In genomic region chr5:118880546-118880945, GRCm38 (mm10) we compare ENCODE assay signal across 10 mouse cellular contexts.
DNase-seq lines count a peak whose midpoint lies in the region; TF ChIP-seq lines count a peak whose summit lies in the region.
"Had no signal": no experiment of that assay in that cellular context is flagged by ENCODE, and none has a peak within 500 bp of the region (broad histone marks: within the 10 kb centered on the region; RNA-seq: fewer than 3 reads in every experiment).

No protein-coding gene starts in this region.

- peak overlapping the region; percentile 38; the same call in 1 of the 2 replicates for H3K27ac ChIP-seq in gastrocnemius, adult 2 months
- H3K27ac ChIP-seq: heart, embryonic 15.5 days; macrophage had no signal

- DNase-seq in gastrocnemius, adult 2 months, result peak; percentile 28
- DNase-seq in gastrocnemius, adult 8-10 months (ENCODE audit: low spot score in 2 of 2), result no peak
- peak; percentile 75 to 92 for DNase-seq in adrenal gland, adult (ENCODE audit: inconsistent age in 2 of 2, low spot score in 1 of 2)
- DNase-seq in heart, adult 9 months (ENCODE audit: low spot score in 2 of 2), result peak; percentile 6 to 12
- peak; percentile 24 for DNase-seq in large intestine, adult 2 months (ENCODE audit: low read depth, low spot score)
- DNase-seq in yolk sac, embryonic 10.5 days (ENCODE audit: low spot score), result no peak
- no peak for DNase-seq in urinary bladder, postnatal 10 days (ENCODE audit: low spot score)
- no peak for DNase-seq in spleen, postnatal 4 days (ENCODE audit: low spot score in 2 of 2)

- 52% methylated on average over 9 of the region's 9 CpGs for WGBS in large intestine, adult 2 months

- intact Hi-C loops in gastrocnemius, adult 2 months (cut with DNase I), result loop anchor here (10.0 kb wide), 1 partner anchor 174 kb away; no protein-coding TSS in a partner anchor

- no peak overlapping the region for H3K4me3 ChIP-seq in gastrocnemius, adult 2 months
- H3K4me3 ChIP-seq: heart, embryonic 15.5 days had no signal

- TF ChIP-seq CTCF in gastrocnemius, adult 2 months (IDR thresholded peaks at IDR 0.05), result no peak

Comparison
In these comparisons a context has a peak if more than half of its experiments do, and no peak if none do; other contexts are left out.
1. DNase-seq: peak in gastrocnemius, adult 2 months (single experiment), adrenal gland, adult (2 of 2), heart, adult 9 months (2 of 2) and large intestine, adult 2 months (single experiment); none in gastrocnemius, adult 8-10 months (0 of 2), yolk sac, embryonic 10.5 days (single experiment), urinary bladder, postnatal 10 days (single experiment) and spleen, postnatal 4 days (0 of 2).